Mouse (Mus musculus) kidney, adult 2 months (tissue): ENCODE measurements around the gene Map4k2. TPM values are rescaled to one million over a fixed set of nuclear protein-coding genes. Genes with fewer than 3 reads are reported as not detected.
A peak's percentile ranks its signal among the peaks of the same experiment; 100 is the strongest.

Experiments used
- DNase-seq: peaks from one replicate; pipeline ENCODE4 v3.0.0; 2021
- H3K27ac ChIP-seq: fragments of 200-500 bp; 2 replicates; pipeline ENCODE4 v1.5.1; 2012; ENCODE audit warnings: low read depth, low read length, control low read depth, inconsistent platforms; ENCODE audit not compliant: insufficient read depth
- H3K27me3 ChIP-seq: fragments of 200-500 bp; replicated peaks from 2 replicates; pipeline ENCODE4 v1.6.1; 2012; ENCODE audit warnings: mild to moderate bottlenecking, moderate library complexity, low read length, inconsistent platforms; ENCODE audit not compliant: control insufficient read depth, insufficient read depth
- H3K36me3 ChIP-seq: fragments of 200-500 bp; 2 replicates; pipeline ENCODE4 v1.6.1; 2012; ENCODE audit warnings: mild to moderate bottlenecking, moderate library complexity, low read length, inconsistent platforms; ENCODE audit not compliant: control insufficient read depth, insufficient read depth
- H3K4me1 ChIP-seq: fragments of 200-500 bp; 2 replicates; pipeline ENCODE4 v1.6.1; 2011; ENCODE audit warnings: low read length; ENCODE audit not compliant: control insufficient read depth, insufficient read depth
- H3K4me3 ChIP-seq: fragments of 200-500 bp; 2 replicates; pipeline ENCODE4 v1.5.1; 2011; ENCODE audit warnings: mild to moderate bottlenecking, low read depth, low read length, control low read depth; ENCODE audit not compliant: insufficient read depth
- CTCF ChIP-seq: fragments of 200-500 bp; conservative IDR thresholded peaks from 2 replicates; pipeline ENCODE4 v1.5.1; 2011; ENCODE audit warnings: low read depth, mild to moderate bottlenecking, control low read depth, low read length, moderate library complexity, mixed read lengths; ENCODE audit not compliant: insufficient read depth, insufficient read length
- POLR2A ChIP-seq: fragments of 200-500 bp; IDR thresholded peaks from one replicate; pipeline ENCODE4 v1.6.1; 2011; ENCODE audit warnings: low read depth, low read length, control low read depth
- WGBS: fragments of 180-500 bp; shearing (Covaris S2); methylation state at CpG from one replicate; pipeline ENCODE4 v1.1.7; 2018; 5-methylcytosine and 5-hydroxymethylcytosine counted together
- polyA plus RNA-seq: library from polyadenylated mRNA; depleted of rRNA; stranded (reverse); fragments of >200 nt; gene quantifications from 2 replicates; pipeline ENCODE4 v1.2.3, GENCODE M21; 2012

Gene Map4k2
- polyA plus RNA-seq, 1 experiment = 92.3 TPM

DNA sequence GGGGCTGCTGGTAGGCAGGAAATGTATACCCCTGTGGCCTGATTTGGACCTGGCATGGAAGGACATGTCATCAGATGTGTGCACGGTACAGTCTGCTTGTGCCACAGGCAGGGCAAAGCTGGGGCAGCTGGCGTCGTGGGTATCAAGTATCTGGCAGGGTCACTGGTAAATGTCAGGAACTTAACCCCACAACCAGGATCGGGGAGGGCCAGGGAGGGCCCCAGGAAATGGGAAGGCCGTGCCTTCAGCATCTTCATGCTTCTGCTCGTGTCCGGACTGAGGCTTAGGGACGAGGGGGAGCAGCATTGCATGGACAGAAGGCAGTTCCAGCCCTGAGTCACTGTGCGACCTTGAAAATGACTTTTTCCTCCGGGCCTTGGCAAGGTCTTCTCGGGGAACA is 44.0 kb downstream of the Map4k2 start:
- no peak for DNase-seq
- Histone ChIP-seq H3K27ac (no peak overlapping the region), H3K36me3 (no peaks in the 10 kb centered on the region), H3K4me1 (0 out of 2 replicates have a peak, but pooled peaks cover 3% of the 10 kb centered on the region), H3K27me3 (no peaks in the 10 kb centered on the region), H3K4me3 (peak overlapping the region; percentile 38)
- 48% methylated on average over 11 of the region's 11 CpGs for WGBS
- TF ChIP-seq POLR2A (no peak), CTCF (no peak)

DNA sequence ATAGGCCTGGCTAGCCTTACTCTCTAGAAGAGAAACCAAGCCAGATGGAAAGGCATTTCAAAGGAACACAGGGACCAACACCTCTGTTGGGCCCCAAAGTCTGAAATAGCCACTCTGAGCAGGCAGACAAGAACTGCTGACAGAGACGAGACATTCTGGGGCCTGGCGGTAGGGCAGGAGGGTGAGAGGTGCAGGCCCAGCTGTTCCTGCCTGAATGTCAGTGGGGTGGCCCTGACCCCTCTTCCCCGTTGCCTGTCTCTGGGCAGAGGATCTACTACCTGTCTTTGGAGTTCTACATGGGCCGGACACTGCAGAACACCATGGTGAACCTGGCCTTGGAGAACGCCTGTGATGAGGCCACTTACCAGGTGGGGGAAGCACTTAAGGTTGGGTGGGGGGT is 44.5 kb downstream of the Map4k2 start:
- Histone ChIP-seq H3K4me3 (peak overlapping the region; percentile 38), H3K36me3 (no peaks in the 10 kb centered on the region), H3K4me1 (0 out of 2 replicates have a peak, but pooled peaks cover 3% of the 10 kb centered on the region), H3K27me3 (no peaks in the 10 kb centered on the region), H3K27ac (no peak overlapping the region)
- 76% methylated on average over 5 of the region's 5 CpGs for WGBS
- TF ChIP-seq CTCF (no peak), POLR2A (no peak)
- DNase-seq = no peak

DNA sequence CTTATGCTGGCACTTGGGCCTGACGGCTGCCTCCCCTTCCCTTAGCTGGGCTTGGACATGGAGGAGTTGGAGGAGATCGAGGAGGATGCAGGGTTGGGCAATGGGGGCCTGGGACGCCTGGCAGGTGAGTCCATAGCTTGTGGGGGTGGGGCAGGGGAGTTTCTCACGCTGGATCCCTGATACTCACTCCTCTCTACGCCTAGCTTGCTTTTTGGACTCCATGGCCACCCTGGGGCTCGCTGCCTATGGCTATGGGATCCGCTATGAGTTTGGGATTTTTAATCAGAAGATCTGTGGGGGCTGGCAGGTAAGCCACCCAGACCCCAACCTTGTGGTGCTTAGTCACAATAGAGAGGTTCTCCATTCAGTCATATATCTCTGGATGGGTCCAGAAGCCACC is 44.9 kb downstream of the Map4k2 start:
- no peak overlapping the region for H3K4me3 ChIP-seq
- H3K36me3 ChIP-seq = no peaks in the 10 kb centered on the region
- 0 out of 2 replicates have a peak, but pooled peaks cover 3% of the 10 kb centered on the region for H3K4me1 ChIP-seq
- DNase-seq = no peak
- TF ChIP-seq POLR2A (no peak), CTCF (no peak)
- no peak overlapping the region for H3K27ac ChIP-seq
- H3K27me3 ChIP-seq = no peaks in the 10 kb centered on the region
- WGBS = 91% methylated on average over 7 of the region's 7 CpGs

DNA sequence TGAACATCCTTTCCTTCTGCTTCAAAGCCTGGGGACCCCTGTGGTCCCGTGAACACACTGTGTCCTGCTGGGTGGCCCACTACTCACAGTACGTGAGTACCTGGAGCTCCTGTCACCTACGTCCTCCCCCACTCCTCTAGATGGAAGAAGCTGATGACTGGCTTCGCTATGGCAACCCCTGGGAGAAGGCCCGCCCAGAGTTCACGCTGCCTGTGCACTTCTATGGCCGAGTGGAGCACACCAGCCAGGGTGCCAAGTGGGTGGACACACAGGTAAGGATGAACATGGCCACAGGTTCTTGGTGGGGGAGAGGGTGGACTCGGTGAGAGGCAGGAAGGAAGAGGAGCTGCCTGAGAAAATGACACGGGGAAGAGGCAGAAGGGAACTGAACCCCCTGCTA is 45.3 kb downstream of the Map4k2 start:
- H3K27ac ChIP-seq = no peak overlapping the region
- H3K27me3 ChIP-seq = no peaks in the 10 kb centered on the region
- 77% methylated on average over 9 of the region's 9 CpGs for WGBS
- no peak for DNase-seq
- H3K4me1 ChIP-seq = 0 out of 2 replicates have a peak, but pooled peaks cover 3% of the 10 kb centered on the region
- no peaks in the 10 kb centered on the region for H3K36me3 ChIP-seq
- TF ChIP-seq POLR2A (no peak), CTCF (no peak)
- H3K4me3 ChIP-seq = no peak overlapping the region

DNA sequence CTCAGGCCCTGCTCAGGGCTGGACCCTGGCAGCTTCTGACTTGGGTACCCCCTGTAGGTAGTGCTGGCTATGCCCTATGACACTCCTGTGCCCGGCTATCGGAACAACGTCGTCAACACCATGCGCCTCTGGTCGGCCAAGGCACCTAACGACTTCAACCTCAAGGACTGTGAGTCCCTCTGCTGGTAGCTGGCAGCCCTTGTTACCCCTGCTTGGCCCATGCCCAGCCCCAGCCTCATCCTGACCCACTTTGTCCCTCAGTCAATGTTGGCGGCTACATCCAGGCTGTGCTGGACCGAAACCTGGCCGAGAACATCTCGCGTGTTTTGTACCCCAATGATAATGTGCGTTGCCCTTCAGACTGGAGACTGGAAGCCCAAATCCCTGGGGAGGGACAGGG is 47.1 kb downstream of the Map4k2 start:
- no peak overlapping the region for H3K27ac ChIP-seq
- WGBS = 79% methylated on average over 13 of the region's 13 CpGs
- no peaks in the 10 kb centered on the region for H3K27me3 ChIP-seq
- H3K36me3 ChIP-seq = no peaks in the 10 kb centered on the region
- 0 out of 2 replicates have a peak, but pooled peaks cover 3% of the 10 kb centered on the region for H3K4me1 ChIP-seq
- no peak overlapping the region for H3K4me3 ChIP-seq
- no peak for DNase-seq
- no peak for TF ChIP-seq CTCF
- TF ChIP-seq POLR2A = no peak

DNA sequence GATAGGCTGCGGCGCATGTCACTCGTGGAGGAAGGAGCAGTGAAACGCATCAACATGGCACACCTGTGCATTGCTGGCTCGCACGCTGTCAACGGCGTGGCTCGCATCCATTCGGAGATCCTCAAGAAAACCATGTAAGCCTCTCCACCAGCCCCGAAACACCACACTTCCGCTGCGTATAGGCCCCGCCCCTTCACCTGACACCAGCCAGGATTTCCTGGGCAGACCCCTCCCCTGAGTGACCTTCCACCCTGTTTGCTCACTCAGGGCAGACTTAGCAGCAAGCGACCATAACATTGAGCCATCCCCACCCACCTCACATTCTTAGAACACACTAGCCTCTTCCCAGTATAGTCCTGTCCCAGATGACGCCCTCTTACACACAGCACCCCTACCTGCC is 48.9 kb downstream of the Map4k2 start:
- 30% methylated on average over 16 of the region's 16 CpGs for WGBS
- no peak for TF ChIP-seq CTCF
- no peak for TF ChIP-seq POLR2A
- Histone ChIP-seq H3K36me3 (no peaks in the 10 kb centered on the region), H3K4me1 (no peaks in the 10 kb centered on the region), H3K27ac (no peak overlapping the region), H3K27me3 (no peaks in the 10 kb centered on the region), H3K4me3 (no peak overlapping the region)
- DNase-seq = no peak

DNA sequence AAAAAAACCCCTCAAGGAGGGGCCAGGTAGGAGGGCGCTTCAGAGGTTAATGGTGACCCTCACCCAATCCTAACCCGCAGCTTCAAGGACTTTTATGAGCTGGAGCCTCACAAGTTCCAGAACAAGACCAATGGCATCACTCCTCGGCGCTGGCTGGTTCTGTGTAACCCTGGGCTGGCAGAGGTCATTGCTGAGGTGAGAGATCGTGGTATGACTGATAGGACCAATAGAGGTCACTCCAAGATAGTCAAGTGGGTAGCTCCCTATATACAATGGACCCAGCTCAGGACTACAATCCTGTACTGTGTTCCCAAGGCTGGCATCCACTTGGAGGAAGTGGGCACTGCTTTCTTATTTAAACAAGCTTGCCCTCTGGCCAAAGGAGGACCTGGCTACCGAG is 49.3 kb downstream of the Map4k2 start:
- 80% methylated on average over 6 of the region's 6 CpGs for WGBS
- no peak overlapping the region for H3K4me3 ChIP-seq
- no peak overlapping the region for H3K27ac ChIP-seq
- no peaks in the 10 kb centered on the region for H3K27me3 ChIP-seq
- TF ChIP-seq POLR2A (no peak), CTCF (no peak)
- DNase-seq = no peak
- H3K36me3 ChIP-seq = no peaks in the 10 kb centered on the region
- no peaks in the 10 kb centered on the region for H3K4me1 ChIP-seq
